Mouse (Mus musculus) midbrain, embryonic 13.5 days (tissue): ENCODE measurements at regions not wholly inside any gene's neighbourhood (a gene's known extent, or its start where the extent isn't known, plus 50 kb on each side); places are given as distances from the start of the nearest gene placed in this dataset.

Source experiments
- ATAC-seq: fragments of 200-750 bp; cut with Nextera tagmentation; 2 replicates; pipeline ENCODE4 v1.8.0; 2017; ENCODE audit warnings: mild to moderate bottlenecking, moderate TSS enrichment, moderate library complexity
- H3K27ac ChIP-seq: fragments of 300-500 bp; sonication (generic); 2 replicates; pipeline ENCODE4 v1.5.1; 2015; ENCODE audit warnings: inconsistent platforms, mild to moderate bottlenecking, moderate library complexity
- H3K27me3 ChIP-seq: fragments of 300-500 bp; sonication (generic); 2 replicates; pipeline ENCODE4 v1.6.1; 2015; ENCODE audit warnings: mild to moderate bottlenecking, inconsistent platforms
- H3K36me3 ChIP-seq: fragments of 300-500 bp; sonication (generic); 2 replicates; pipeline ENCODE4 v1.6.1; 2015; ENCODE audit warnings: mild to moderate bottlenecking, inconsistent platforms
- H3K4me1 ChIP-seq: fragments of 300-500 bp; sonication (generic); replicated peaks from 2 replicates; pipeline ENCODE4 v1.6.1; 2015; ENCODE audit warnings: inconsistent platforms
- H3K4me2 ChIP-seq: fragments of 300-500 bp; sonication (generic); replicated peaks from 2 replicates; pipeline ENCODE4 v1.6.1; 2015; ENCODE audit warnings: moderate library complexity, mild to moderate bottlenecking, inconsistent platforms
- H3K4me3 ChIP-seq: fragments of 300-500 bp; sonication (generic); replicated peaks from 2 replicates; pipeline ENCODE4 v1.5.1; 2015; ENCODE audit warnings: mild to moderate bottlenecking, inconsistent platforms
- H3K9ac ChIP-seq: fragments of 300-500 bp; sonication (generic); replicated peaks from 2 replicates; pipeline ENCODE4 v1.6.1; 2015; ENCODE audit warnings: mild to moderate bottlenecking, inconsistent platforms
- H3K9me3 ChIP-seq: fragments of 300-500 bp; sonication (generic); 2 replicates; pipeline ENCODE4 v1.6.1; 2016; ENCODE audit warnings: mild to moderate bottlenecking, inconsistent platforms
- WGBS: fragments of 180-500 bp; shearing (Covaris S2); methylation state at CpG from one replicate; pipeline ENCODE4 v1.1.7; 2015; 5-methylcytosine and 5-hydroxymethylcytosine counted together

- no peaks in the 10 kb centered on the region for H3K27me3 ChIP-seq
- no peaks in the 10 kb centered on the region for H3K36me3 ChIP-seq
- H3K27ac ChIP-seq, result 0 out of 2 replicates have a peak overlapping the region, but pooled peaks have one; percentile 19
- H3K4me1 ChIP-seq, result peaks cover 4% of the 10 kb centered on the region; the same call in 1 of the 2 replicates
- no peak overlapping the region for H3K9ac ChIP-seq
- no peak for ATAC-seq
- no peak overlapping the region for H3K4me2 ChIP-seq
- no peaks in the 10 kb centered on the region for H3K9me3 ChIP-seq
- 40% methylated on average over 6 of the region's 6 CpGs for WGBS
- no peak overlapping the region for H3K4me3 ChIP-seq
These were observed 95.4 kb upstream of the Sox11 start for GRCm38 (mm10) chr12:27437661-27438345.

- Histone ChIP-seq H3K9ac (no peak overlapping the region), H3K27ac (no peak overlapping the region), H3K4me2 (no peak overlapping the region), H3K36me3 (no peaks in the 10 kb centered on the region), H3K9me3 (no peaks in the 10 kb centered on the region), H3K4me1 (no peaks in the 10 kb centered on the region), H3K4me3 (no peak overlapping the region), H3K27me3 (no peaks in the 10 kb centered on the region)
- 68% methylated on average over 2 of the region's 2 CpGs for WGBS
- ATAC-seq, result no peak
These were observed 89.0 kb upstream of the Sox11 start for GRCm38 (mm10) chr12:27431338-27431737.

DNA sequence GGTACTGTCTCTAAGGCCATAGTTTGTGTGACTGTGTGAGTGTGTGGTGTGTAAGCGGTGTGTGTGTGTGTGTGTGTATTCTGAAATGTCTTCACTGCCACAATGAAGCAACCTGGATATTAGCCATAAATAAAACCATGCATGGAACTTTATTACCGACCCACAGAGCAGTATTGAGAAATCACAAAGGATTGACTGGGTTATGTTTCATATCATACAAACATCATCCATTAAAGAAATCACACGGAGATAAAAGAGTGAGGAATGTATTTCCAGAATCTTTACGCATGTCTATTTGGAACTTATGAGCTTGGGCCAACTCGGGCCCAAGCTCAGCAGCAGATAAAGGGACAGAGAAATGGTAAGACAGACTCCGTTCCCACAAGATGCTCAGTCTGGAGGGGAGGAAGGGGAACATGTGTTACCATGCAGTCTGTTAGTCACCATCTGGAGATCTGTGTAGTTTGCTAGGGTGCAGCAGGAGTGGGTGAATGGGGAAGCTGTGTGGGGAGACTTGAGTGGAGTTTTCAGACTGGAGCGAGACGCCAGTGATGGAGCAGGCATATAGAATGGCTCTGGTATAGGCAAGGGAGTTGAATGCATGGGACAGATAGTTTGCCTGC is 75.1 kb upstream of the Sox11 start:
- H3K9ac ChIP-seq, result no peak overlapping the region
- no peak overlapping the region for H3K27ac ChIP-seq
- no peak overlapping the region for H3K4me2 ChIP-seq
- H3K9me3 ChIP-seq, result no peaks in the 10 kb centered on the region
- ATAC-seq, result no peak
- WGBS, result 93% methylated on average over 8 of the region's 8 CpGs
- no peak overlapping the region for H3K4me3 ChIP-seq
- no peaks in the 10 kb centered on the region for H3K36me3 ChIP-seq
- H3K4me1 ChIP-seq, result no peaks in the 10 kb centered on the region
- no peaks in the 10 kb centered on the region for H3K27me3 ChIP-seq

- no peak for ATAC-seq
- Histone ChIP-seq H3K27ac (no peak overlapping the region), H3K9ac (no peak overlapping the region), H3K4me3 (no peak overlapping the region), H3K27me3 (no peaks in the 10 kb centered on the region), H3K9me3 (no peaks in the 10 kb centered on the region), H3K4me2 (no peak overlapping the region), H3K4me1 (no peaks in the 10 kb centered on the region), H3K36me3 (no peaks in the 10 kb centered on the region)
- WGBS, result 78% methylated on average over 4 of the region's 4 CpGs
These were observed 68.2 kb upstream of the Sox11 start for GRCm38 (mm10) chr12:27410555-27410954.

- H3K9me3 ChIP-seq, result no peaks in the 10 kb centered on the region
- H3K4me3 ChIP-seq, result no peak overlapping the region
- no peaks in the 10 kb centered on the region for H3K36me3 ChIP-seq
- H3K9ac ChIP-seq, result no peak overlapping the region
- no peak overlapping the region for H3K27ac ChIP-seq
- no peak for ATAC-seq
- no peak overlapping the region for H3K4me2 ChIP-seq
- no peaks in the 10 kb centered on the region for H3K27me3 ChIP-seq
- no peaks in the 10 kb centered on the region for H3K4me1 ChIP-seq
- WGBS, result 79% methylated on average over 4 of the region's 4 CpGs
These were observed 66.1 kb upstream of the Sox11 start for GRCm38 (mm10) chr12:27408440-27408839.

GRCm38 (mm10) chr12:27399392-27399791 is 57.0 kb upstream of the Sox11 start:
- 80% methylated on average over 5 of the region's 5 CpGs for WGBS
- no peaks in the 10 kb centered on the region for H3K4me1 ChIP-seq
- no peaks in the 10 kb centered on the region for H3K27me3 ChIP-seq
- no peaks in the 10 kb centered on the region for H3K36me3 ChIP-seq
- no peak overlapping the region for H3K4me3 ChIP-seq
- no peak overlapping the region for H3K4me2 ChIP-seq
- ATAC-seq, result no peak
- H3K9me3 ChIP-seq, result no peaks in the 10 kb centered on the region
- H3K27ac ChIP-seq, result no peak overlapping the region
- H3K9ac ChIP-seq, result no peak overlapping the region
